Mouse (Mus musculus): ENCODE results near the gene Relt. TPM values are rescaled to one million over a fixed set of nuclear protein-coding genes. Genes with fewer than 3 reads are reported as not detected.

Gene Relt
- polyA plus RNA-seq, 1 experiment from 2014 or later: 2.1 TPM

DNA sequence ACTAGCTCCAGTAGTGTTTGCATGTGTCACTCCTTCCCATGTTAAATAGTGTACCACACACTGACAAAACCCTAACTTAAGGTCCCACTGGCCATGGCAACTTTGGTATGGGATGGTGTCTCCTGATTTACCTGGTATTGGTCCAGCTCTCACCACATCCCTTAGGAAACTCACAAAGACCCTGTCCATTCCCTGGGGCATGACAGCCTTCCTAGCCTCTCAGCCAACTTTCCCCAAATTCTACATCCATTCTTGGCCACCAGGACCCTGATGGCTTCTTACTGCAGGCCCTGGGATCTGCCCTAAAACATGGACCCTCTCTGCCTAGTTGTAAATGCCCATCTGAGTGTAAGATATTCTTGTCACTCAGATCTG lies 18.2 kb downstream of the Relt start:
- Histone ChIP-seq H3K9ac (ENCODE audit: low read depth, low read length) (no peak overlapping the region), H3K9me3 (replicated peaks; ENCODE audit: low read length) (no peaks in the 10 kb centered on the region), H3K27me3 (ENCODE audit: insufficient read depth, low read length) (no peaks in the 10 kb centered on the region), H3K4me3 (replicated peaks; ENCODE audit: low read depth, low read length) (no peak overlapping the region), H3K27ac (peak overlapping the region; percentile 68), H3K4me1 (replicated peaks; ENCODE audit: insufficient read depth, low read length) (no peaks in the 10 kb centered on the region), H3K36me3 (ENCODE audit: insufficient read depth, low read length) (no peaks in the 10 kb centered on the region), H3K4me2 (ENCODE audit: low read length) (no peak overlapping the region)
- ATAC-seq (replicated peaks; ENCODE audit: low FRiP score, low read depth): no peak
- DNase-seq (ENCODE audit: low spot score): no peak
- no peak for TF ChIP-seq CTCF (IDR thresholded peaks at IDR 0.05; ENCODE audit: low read depth)

DNA sequence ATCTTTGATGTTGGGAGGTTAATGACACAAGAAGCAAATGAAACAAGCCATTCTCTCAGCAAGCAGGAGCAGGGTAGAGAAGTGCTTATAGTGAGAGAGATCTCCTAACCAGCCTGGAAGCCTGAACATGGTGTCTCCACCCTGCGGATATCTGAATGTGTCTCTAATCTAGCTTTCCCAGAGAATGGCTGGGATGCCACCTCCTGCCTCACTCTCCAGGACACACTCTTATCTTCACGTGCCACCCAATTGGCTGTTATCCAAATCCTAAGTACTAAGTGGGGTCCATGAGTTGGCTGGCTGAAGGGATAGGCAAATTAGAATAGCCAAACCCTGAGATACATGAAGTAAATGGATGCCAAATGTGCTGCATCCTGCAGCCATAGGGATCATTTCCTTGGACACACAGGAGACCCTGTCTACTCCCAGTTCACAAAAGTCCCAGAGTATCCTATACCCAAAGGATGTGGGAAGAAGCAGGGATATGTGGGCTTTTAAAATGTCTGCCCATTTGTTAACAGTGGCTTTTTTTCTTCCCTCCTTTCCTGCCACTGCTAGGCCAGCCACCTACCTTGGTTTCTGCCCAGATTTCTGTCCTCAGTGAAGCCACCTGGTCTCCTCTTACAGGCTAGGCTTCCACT lies 18.7 kb downstream of the Relt start:
- no peaks in the 10 kb centered on the region for H3K36me3 ChIP-seq (ENCODE audit: insufficient read depth, low read length)
- H3K4me2 ChIP-seq (ENCODE audit: low read length): no peak overlapping the region
- no peak overlapping the region for H3K9ac ChIP-seq (ENCODE audit: low read depth, low read length)
- WGBS: 77% methylated on average over 2 of the region's 2 CpGs
- no peak for ATAC-seq (replicated peaks; ENCODE audit: low FRiP score, low read depth)
- no peak overlapping the region for H3K4me3 ChIP-seq (replicated peaks; ENCODE audit: low read depth, low read length)
- no peaks in the 10 kb centered on the region for H3K27me3 ChIP-seq (ENCODE audit: insufficient read depth, low read length)
- no peaks in the 10 kb centered on the region for H3K9me3 ChIP-seq (replicated peaks; ENCODE audit: low read length)
- H3K4me1 ChIP-seq (replicated peaks; ENCODE audit: insufficient read depth, low read length): no peaks in the 10 kb centered on the region
- H3K27ac ChIP-seq: peak overlapping the region; percentile 68; the same call in 1 of the 2 replicates
- no peak for DNase-seq (ENCODE audit: low spot score)
- no peak for TF ChIP-seq CTCF (IDR thresholded peaks at IDR 0.05; ENCODE audit: low read depth)

DNA sequence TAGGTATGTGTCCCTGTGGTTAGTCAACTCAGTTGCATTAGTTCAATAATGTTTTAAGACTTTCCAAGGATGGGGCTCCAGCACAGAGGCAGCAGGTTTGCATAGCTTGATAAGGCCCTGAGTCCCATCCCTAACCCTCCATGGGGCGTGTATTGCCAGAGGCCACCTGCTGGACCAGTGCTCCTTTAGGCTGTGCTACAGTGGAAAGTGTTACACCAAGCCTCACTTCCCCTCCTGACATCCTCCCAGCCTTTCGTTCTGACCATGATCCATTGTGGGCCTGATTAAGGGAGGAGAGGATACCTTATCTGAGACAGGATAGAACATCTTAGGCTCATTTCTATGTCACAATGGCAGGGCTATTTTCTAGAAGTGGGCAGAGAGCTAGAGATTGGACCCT lies 19.4 kb downstream of the Relt start:
- 91% methylated on average over 2 of the region's 2 CpGs for WGBS
- Histone ChIP-seq H3K27me3 (ENCODE audit: insufficient read depth, low read length) (no peaks in the 10 kb centered on the region), H3K4me3 (replicated peaks; ENCODE audit: low read depth, low read length) (no peak overlapping the region), H3K9ac (ENCODE audit: low read depth, low read length) (no peak overlapping the region), H3K27ac (no peak overlapping the region), H3K9me3 (replicated peaks; ENCODE audit: low read length) (no peaks in the 10 kb centered on the region), H3K4me1 (replicated peaks; ENCODE audit: insufficient read depth, low read length) (no peaks in the 10 kb centered on the region), H3K4me2 (ENCODE audit: low read length) (no peak overlapping the region), H3K36me3 (ENCODE audit: insufficient read depth, low read length) (no peaks in the 10 kb centered on the region)
- ATAC-seq (replicated peaks; ENCODE audit: low FRiP score, low read depth) (no peak), DNase-seq (ENCODE audit: low spot score) (no peak)
- TF ChIP-seq CTCF (IDR thresholded peaks at IDR 0.05; ENCODE audit: low read depth): no peak

- Histone ChIP-seq H3K4me2 (ENCODE audit: low read length) (no peak overlapping the region), H3K9me3 (replicated peaks; ENCODE audit: low read length) (no peaks in the 10 kb centered on the region), H3K36me3 (ENCODE audit: insufficient read depth, low read length) (0 out of 2 replicates have a peak, but pooled peaks cover 3% of the 10 kb centered on the region), H3K4me3 (replicated peaks; ENCODE audit: low read depth, low read length) (no peak overlapping the region), H3K4me1 (replicated peaks; ENCODE audit: insufficient read depth, low read length) (no peaks in the 10 kb centered on the region), H3K9ac (ENCODE audit: low read depth, low read length) (no peak overlapping the region), H3K27me3 (ENCODE audit: insufficient read depth, low read length) (no peaks in the 10 kb centered on the region), H3K27ac (no peak overlapping the region)
- DNase-seq (ENCODE audit: low spot score): no peak
- ATAC-seq (replicated peaks; ENCODE audit: low FRiP score, low read depth): no peak
- no peak for TF ChIP-seq CTCF (IDR thresholded peaks at IDR 0.05; ENCODE audit: low read depth)
- WGBS: 74% methylated on average over 5 of the region's 5 CpGs
Measured at GRCm38 (mm10) chr7:100842175-100842574, 21.1 kb downstream of the Relt start.

GRCm38 (mm10) chr7:100841608-100842007 lies 21.6 kb downstream of the Relt start:
- Histone ChIP-seq H3K4me3 (replicated peaks; ENCODE audit: low read depth, low read length) (no peak overlapping the region), H3K27ac (no peak overlapping the region), H3K36me3 (ENCODE audit: insufficient read depth, low read length) (0 out of 2 replicates have a peak, but pooled peaks cover 8% of the 10 kb centered on the region), H3K4me2 (ENCODE audit: low read length) (no peak overlapping the region), H3K9me3 (replicated peaks; ENCODE audit: low read length) (no peaks in the 10 kb centered on the region), H3K9ac (ENCODE audit: low read depth, low read length) (no peak overlapping the region), H3K27me3 (ENCODE audit: insufficient read depth, low read length) (no peaks in the 10 kb centered on the region), H3K4me1 (replicated peaks; ENCODE audit: insufficient read depth, low read length) (no peaks in the 10 kb centered on the region)
- DNase-seq (ENCODE audit: low spot score) (no peak), ATAC-seq (replicated peaks; ENCODE audit: low FRiP score, low read depth) (no peak)
- TF ChIP-seq CTCF (IDR thresholded peaks at IDR 0.05; ENCODE audit: low read depth): no peak
- WGBS: 79% methylated on average over 6 of the region's 6 CpGs

DNA sequence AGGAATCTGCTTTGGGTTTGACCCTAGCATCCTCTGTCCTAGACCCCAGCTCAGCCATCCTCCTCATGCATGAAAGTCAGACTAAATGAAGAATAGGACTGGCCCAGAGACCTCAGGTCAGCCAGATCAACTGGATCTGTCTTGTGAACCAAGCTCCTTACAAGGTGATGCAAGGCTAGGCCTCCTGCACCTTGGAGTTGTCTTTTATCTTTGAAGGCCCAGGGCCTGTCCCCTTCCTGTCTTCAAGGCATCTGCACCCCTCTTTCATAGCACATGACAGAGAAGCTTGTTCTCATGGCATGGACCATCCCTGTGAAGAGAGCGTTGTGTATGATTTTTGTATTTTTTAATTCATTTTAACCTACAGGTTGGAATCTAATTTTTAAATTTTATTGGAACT lies 22.3 kb downstream of the Relt start:
- Histone ChIP-seq H3K9me3 (replicated peaks; ENCODE audit: low read length) (no peaks in the 10 kb centered on the region), H3K4me3 (replicated peaks; ENCODE audit: low read depth, low read length) (no peak overlapping the region), H3K27ac (no peak overlapping the region), H3K4me1 (replicated peaks; ENCODE audit: insufficient read depth, low read length) (no peaks in the 10 kb centered on the region), H3K9ac (ENCODE audit: low read depth, low read length) (no peak overlapping the region), H3K27me3 (ENCODE audit: insufficient read depth, low read length) (no peaks in the 10 kb centered on the region), H3K4me2 (ENCODE audit: low read length) (no peak overlapping the region), H3K36me3 (ENCODE audit: insufficient read depth, low read length) (0 out of 2 replicates have a peak, but pooled peaks cover 10% of the 10 kb centered on the region)
- ATAC-seq (replicated peaks; ENCODE audit: low FRiP score, low read depth) (no peak), DNase-seq (ENCODE audit: low spot score) (no peak)
- 89% methylated on average over 1 of the region's 1 CpGs for WGBS
- no peak for TF ChIP-seq CTCF (IDR thresholded peaks at IDR 0.05; ENCODE audit: low read depth)
